Comparison of ENCODE assay signal across 8 mouse cellular contexts in the genomic region with DNA sequence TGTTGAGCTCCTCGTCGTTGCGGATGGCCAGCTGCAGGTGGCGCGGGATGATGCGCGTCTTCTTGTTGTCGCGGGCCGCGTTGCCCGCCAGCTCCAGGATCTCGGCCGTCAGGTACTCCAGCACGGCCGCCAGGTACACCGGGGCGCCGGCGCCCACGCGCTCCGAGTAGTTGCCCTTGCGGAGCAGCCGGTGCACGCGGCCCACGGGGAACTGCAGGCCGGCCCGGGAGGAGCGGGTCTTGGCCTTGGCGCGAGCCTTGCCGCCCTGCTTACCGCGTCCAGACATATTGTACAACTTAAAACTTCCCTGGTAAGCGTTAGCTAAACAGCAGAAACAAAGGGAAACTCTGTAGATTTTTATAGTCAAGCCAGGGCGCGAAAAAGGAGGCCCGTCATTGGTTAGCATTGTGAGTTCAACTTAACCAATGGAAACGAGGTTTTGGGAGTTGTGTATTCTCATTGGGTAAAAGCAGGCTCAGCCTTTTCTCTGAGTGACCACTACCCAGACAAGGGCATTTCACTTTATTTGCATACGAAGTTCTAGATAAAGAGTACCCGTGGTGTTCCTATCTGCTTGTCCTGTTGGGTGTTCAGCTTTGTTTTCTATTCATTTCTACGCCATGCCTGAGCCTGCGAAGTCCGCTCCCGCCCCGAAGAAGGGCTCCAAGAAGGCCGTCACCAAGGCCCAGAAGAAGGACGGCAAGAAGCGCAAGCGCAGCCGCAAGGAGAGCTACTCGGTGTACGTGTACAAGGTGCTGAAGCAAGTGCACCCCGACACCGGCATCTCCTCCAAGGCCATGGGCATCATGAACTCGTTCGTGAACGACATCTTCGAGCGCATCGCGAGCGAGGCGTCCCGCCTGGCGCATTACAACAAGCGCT. TPM values are rescaled to one million over a fixed set of nuclear protein-coding genes. Genes with fewer than 3 reads are reported as not detected.
DNase-seq lines count a peak whose midpoint lies in the region; ATAC-seq and TF ChIP-seq lines count a peak whose summit lies in the region.
"Not testable (repeated sequence)": the region's sequence is repeated elsewhere in the genome, so short reads cannot be mapped to it uniquely, and the experiment has no call there.

A gene (minus strand): TSS at position 302 of the 882 bp plus-strand sequence.
A gene (plus strand): TSS at position 604 of the 882 bp plus-strand sequence.

- H3K36me3 ChIP-seq in hindbrain, embryonic 11.5 days (ENCODE audit: control insufficient read depth, insufficient read depth, low read length); lung, embryonic 16.5 days (ENCODE audit: control insufficient read depth, insufficient read depth, low read length); thymus, adult 2 months (ENCODE audit: control insufficient read depth, insufficient read depth, low read length): not testable (repeated sequence)

- WGBS in hindbrain, embryonic 11.5 days: 0% methylated on average over 23 of the region's 69 CpGs
- under 1% methylated on average over 21 of the region's 69 CpGs for WGBS in lung, embryonic 16.5 days
- WGBS in thymus, adult 2 months: under 1% methylated on average over 32 of the region's 69 CpGs

- TF ChIP-seq CTCF in thymus, adult 2 months (IDR thresholded peaks at IDR 0.05; ENCODE audit: borderline replicate concordance, control insufficient read depth, extremely low read depth, insufficient read depth, low read length, poor library complexity): not testable (repeated sequence)

- peak within 1 kb of the TSS; percentile 60 for H3K4me2 ChIP-seq in hindbrain, embryonic 11.5 days (replicated peaks; ENCODE audit: low read depth, low read length)
- H3K4me2 ChIP-seq in lung, embryonic 16.5 days (ENCODE audit: low read depth, low read length): peak within 1 kb of the TSS; percentile 56

- H3K4me1 ChIP-seq in hindbrain, embryonic 11.5 days (replicated peaks; ENCODE audit: control insufficient read depth, insufficient read depth, low read length); thymus, adult 2 months (replicated peaks; ENCODE audit: control insufficient read depth, insufficient read depth, low read length): not testable (repeated sequence)
- peaks cover 24% of the 10 kb centered on the region for H3K4me1 ChIP-seq in lung, embryonic 16.5 days (replicated peaks; ENCODE audit: control insufficient read depth, insufficient read depth, low read length)

- peak; percentile 99 for ATAC-seq in hindbrain, embryonic 11.5 days (ENCODE audit: low FRiP score)
- peak; percentile 98 for ATAC-seq in lung, embryonic 16.5 days (ENCODE audit: low read depth)

- peak within 1 kb of the TSS; percentile 38 for H3K4me3 ChIP-seq in hindbrain, embryonic 11.5 days (ENCODE audit: low read depth, low read length)
- H3K4me3 ChIP-seq in lung, embryonic 16.5 days (ENCODE audit: low read length): peak within 1 kb of the TSS; percentile 50
- H3K4me3 ChIP-seq in thymus, adult 2 months (ENCODE audit: control insufficient read depth, insufficient read depth, low read length): peak within 1 kb of the TSS; percentile 62

- H3K27ac ChIP-seq in hindbrain, embryonic 11.5 days (ENCODE audit: low read depth, low read length): peak within 1 kb of the TSS; percentile 88
- peak within 1 kb of the TSS; percentile 83 for H3K27ac ChIP-seq in lung, embryonic 16.5 days (ENCODE audit: low read length)
- peak within 1 kb of the TSS; percentile 84 for H3K27ac ChIP-seq in thymus, adult 2 months (ENCODE audit: control insufficient read depth, insufficient read depth, low read length)

- DNase-seq in NIH3T3 (ENCODE audit: low read depth): peak; percentile 91
- peak; percentile 85 to 89 for DNase-seq in cerebellum, postnatal 10 days
- DNase-seq in frontal cortex, adult 2 months (ENCODE audit: extremely low spot score in 1 of 2, low spot score in 1 of 2): peak; percentile 91 to 96
- DNase-seq in hindbrain, embryonic 11.5 days (ENCODE audit: low spot score): peak; percentile 87
- DNase-seq in layer of hippocampus, adult 9-11 months: peak; percentile 93
- DNase-seq in ovary, adult 18-20 months (ENCODE audit: low spot score): peak; percentile 77
- peak; percentile 86 for DNase-seq in thymus, adult 2 months

- H3K9ac ChIP-seq in hindbrain, embryonic 11.5 days (ENCODE audit: low read depth, low read length): peak within 1 kb of the TSS; percentile 59
- peak within 1 kb of the TSS; percentile 71 for H3K9ac ChIP-seq in lung, embryonic 16.5 days (ENCODE audit: low read length)

- not testable (repeated sequence) for TF ChIP-seq POLR2A in thymus, adult 2 months (IDR thresholded peaks at IDR 0.05; ENCODE audit: control insufficient read depth, extremely low read depth, insufficient read depth, low read length, poor library complexity)

- H3K9me3 ChIP-seq in hindbrain, embryonic 11.5 days (ENCODE audit: control insufficient read depth, low read length); lung, embryonic 16.5 days (ENCODE audit: control insufficient read depth, low read length): not testable (repeated sequence)

- H3K27me3 ChIP-seq in hindbrain, embryonic 11.5 days (ENCODE audit: control insufficient read depth, insufficient read depth, low read length); lung, embryonic 16.5 days (ENCODE audit: control insufficient read depth, insufficient read depth, low read depth, low read length); thymus, adult 2 months (ENCODE audit: control insufficient read depth, insufficient read depth, low read length): not testable (repeated sequence)

RNA-seq across cellular contexts. Expression of the first gene that starts in this region (rescaled TPM):
- 0.80 TPM in 1 of 2 replicates, not detected in the other for polyA plus RNA-seq in frontal cortex, adult 2 months (2012; rRNA removed)
- polyA plus RNA-seq in hindbrain, embryonic 11.5 days (2014; fragmentation: Nextera tagmentation; extraction: Ambion mirVana): 8.4 and 11.9 TPM in 2 replicates
- 2.3 and 15.3 TPM in 2 replicates for polyA plus RNA-seq in lung, embryonic 16.5 days (2015; fragmentation: Nextera tagmentation; extraction: Ambion mirVana)
- 248 and 460 TPM in 2 replicates for polyA plus RNA-seq in thymus, adult 2 months (2012; rRNA removed)

RNA-seq across cellular contexts. Expression of the second gene that starts in this region (rescaled TPM):
- 0.36 and 0.65 TPM in 2 replicates for polyA plus RNA-seq in frontal cortex, adult 2 months (2012; rRNA removed)
- polyA plus RNA-seq in hindbrain, embryonic 11.5 days (2014; fragmentation: Nextera tagmentation; extraction: Ambion mirVana): 7.2 and 10.2 TPM in 2 replicates
- 6.6 and 7.3 TPM in 2 replicates for polyA plus RNA-seq in lung, embryonic 16.5 days (2015; fragmentation: Nextera tagmentation; extraction: Ambion mirVana)
- 322 and 402 TPM in 2 replicates for polyA plus RNA-seq in thymus, adult 2 months (2012; rRNA removed)

Comparison
In these comparisons a context has a peak if more than half of its experiments do, and no peak if none do; other contexts are left out.
1. Peak in every context shown above with its lines: DNase-seq, ATAC-seq, H3K4me3 ChIP-seq and H3K27ac ChIP-seq.
2. RNA of the first gene that starts in this region (polyA plus RNA-seq): 248 to 460 TPM in thymus, adult 2 months; 2.3 to 15.3 TPM in lung, embryonic 16.5 days, 8.4 to 11.9 TPM in hindbrain, embryonic 11.5 days and 0.80 TPM in frontal cortex, adult 2 months; every median in the first group is over 10 times any median in the second.
3. RNA of the second gene that starts in this region (polyA plus RNA-seq): 322 to 402 TPM in thymus, adult 2 months; 7.2 to 10.2 TPM in hindbrain, embryonic 11.5 days, 6.6 to 7.3 TPM in lung, embryonic 16.5 days and 0.36 to 0.65 TPM in frontal cortex, adult 2 months; every median in the first group is over 10 times any median in the second.
4. Peak in DNase-seq in frontal cortex, adult 2 months; RNA of the genes that start here not detected or under 1 TPM.